Mouse (Mus musculus) heart, postnatal 0 days (tissue): Measurements from ENCODE around the gene Akna.

Experiments
- CTCF ChIP-seq: IDR thresholded peaks from 2 replicates; pipeline ENCODE4 v1.5.1; 2016; ENCODE audit warnings: antibody characterized with exemption, control low read depth, low read depth
- EP300 ChIP-seq: IDR thresholded peaks from 2 replicates; pipeline ENCODE4 v1.6.1; 2016; ENCODE audit warnings: antibody characterized with exemption, low read depth

GRCm38 (mm10) chr4:63420143-63420920 lies 17.2 kb upstream of the Akna start:
- no peak for TF ChIP-seq CTCF
- no peak for TF ChIP-seq EP300
